Mouse (Mus musculus) lung, adult 2 months (tissue): Measurements from ENCODE around the gene Rgsl1.

ENCODE experiments used
- CTCF ChIP-seq: fragments of 200-500 bp; IDR thresholded peaks from 2 replicates; pipeline ENCODE4 v1.5.1; 2011; ENCODE audit warnings: mild to moderate bottlenecking, low read length, control low read depth; ENCODE audit not compliant: insufficient read depth
- POLR2A ChIP-seq: fragments of 200-500 bp; IDR thresholded peaks from 2 replicates; pipeline ENCODE4 v1.6.1; 2011; ENCODE audit warnings: low read depth, mild to moderate bottlenecking, control low read depth, low read length, borderline replicate concordance; ENCODE audit errors: extremely low read depth

DNA sequence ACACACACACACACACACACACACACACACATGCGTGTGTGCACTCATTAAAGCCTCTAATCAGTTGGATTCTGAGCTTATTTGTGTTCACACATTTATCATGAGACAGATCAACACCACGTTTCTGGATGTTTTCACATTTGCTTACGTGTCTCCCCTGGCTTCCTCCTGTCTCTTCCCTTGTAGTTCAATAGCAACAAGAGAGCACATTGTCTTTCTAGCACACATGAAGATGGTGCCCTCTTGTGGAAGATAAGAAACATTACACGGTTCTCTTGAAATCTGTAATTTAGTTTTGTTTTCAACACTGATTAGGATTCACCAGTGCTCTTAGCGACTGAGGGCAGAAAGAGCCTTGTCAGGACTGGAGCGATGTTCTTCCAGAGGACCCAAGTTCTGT, 2.9 kb upstream of the Rgsl1 start:
- TF ChIP-seq POLR2A (no peak), CTCF (peak; percentile 16; the same call in 1 of the 2 replicates)
